Mouse (Mus musculus) MEL (cell line): ENCODE results near the gene Dnaic2.

Source experiments
- CHD2 ChIP-seq: IDR thresholded peaks from 2 replicates; pipeline ENCODE4 v1.6.1; 2011; ENCODE audit warnings: low read length, improper control_type of control experiment
- CTCF ChIP-seq, 3 experiments: IDR thresholded peaks in 2 of 3; conservative IDR thresholded peaks in 1 of 3; 2 replicates each; pipeline ENCODE4 v1.5.1; 2011 to 2012; ENCODE audit warnings: low read length in 3 of 3, low read depth in 2 of 3, mild to moderate bottlenecking in 2 of 3, improper control_type of control experiment in 1 of 3, inconsistent platforms in 1 of 3, mixed read lengths in 1 of 3, moderate library complexity in 1 of 3; ENCODE audit not compliant: control insufficient read depth in 1 of 3, insufficient read depth in 1 of 3, poor library complexity in 1 of 3, severe bottlenecking in 1 of 3
- E2F4 ChIP-seq: IDR thresholded peaks from 2 replicates; pipeline ENCODE4 v1.6.1; 2011; ENCODE audit warnings: low read depth, low read length, improper control_type of control experiment, borderline replicate concordance
- HCFC1 ChIP-seq: IDR thresholded peaks from 2 replicates; pipeline ENCODE4 v1.6.1; 2012; ENCODE audit warnings: low read depth, mild to moderate bottlenecking, inconsistent platforms, low read length, improper control_type of control experiment, moderate library complexity
- KAT2A ChIP-seq: conservative IDR thresholded peaks from 2 replicates; pipeline ENCODE4 v1.6.1; 2012; ENCODE audit warnings: low read depth, low read length, improper control_type of control experiment, inconsistent platforms
- MAX ChIP-seq: IDR thresholded peaks from 2 replicates; pipeline ENCODE4 v1.6.1; 2011; ENCODE audit warnings: low read length, improper control_type of control experiment
- POLR2A ChIP-seq, 2 experiments: IDR thresholded peaks; 2 replicates each; pipeline ENCODE4 v1.6.1; 2011 to 2012; ENCODE audit warnings: low read length in 2 of 2, mild to moderate bottlenecking in 2 of 2, control low read depth in 1 of 2, improper control_type of control experiment in 1 of 2, low read depth in 1 of 2, moderate library complexity in 1 of 2; ENCODE audit not compliant: control insufficient read depth in 1 of 2, insufficient read depth in 1 of 2, poor library complexity in 1 of 2
- POLR2AphosphoS2 ChIP-seq: IDR thresholded peaks from 2 replicates; pipeline ENCODE4 v1.6.1; 2011; ENCODE audit warnings: low read length, improper control_type of control experiment
- POLR2AphosphoS5 ChIP-seq: IDR thresholded peaks from 2 replicates; pipeline ENCODE4 v1.6.1; 2012; ENCODE audit warnings: low read depth, borderline replicate concordance, mild to moderate bottlenecking, inconsistent platforms, low read length, moderate library complexity, mixed read lengths
- ZC3H11A ChIP-seq: IDR thresholded peaks from 2 replicates; pipeline ENCODE4 v1.6.1; 2012; ENCODE audit warnings: low read depth, mild to moderate bottlenecking, inconsistent platforms, low read length, improper control_type of control experiment

GRCm38 (mm10) chr11:114732890-114733289, 5.7 kb downstream of the Dnaic2 start:
- no peak for TF ChIP-seq KAT2A
- TF ChIP-seq E2F4, result no peak
- TF ChIP-seq POLR2A (IDR thresholded peaks at IDR 0.05; ENCODE audit: control insufficient read depth in 1 of 2, insufficient read depth in 1 of 2, low read depth in 1 of 2, low read length in 2 of 2, poor library complexity in 1 of 2), result no peak
- TF ChIP-seq CTCF (IDR thresholded peaks at IDR 0.05 in 2 of 3, conservative IDR thresholded peaks at IDR 0.05 in 1 of 3; ENCODE audit: control insufficient read depth in 1 of 3, insufficient read depth in 1 of 3, low read depth in 2 of 3, low read length in 3 of 3, poor library complexity in 1 of 3, severe bottlenecking in 1 of 3), result no peak
- no peak for TF ChIP-seq MAX
- TF ChIP-seq ZC3H11A, result no peak
- TF ChIP-seq POLR2AphosphoS2, result no peak
- no peak for TF ChIP-seq HCFC1
- TF ChIP-seq POLR2AphosphoS5, result no peak
- no peak for TF ChIP-seq CHD2
